Mouse (Mus musculus): ENCODE data around the gene Tm4sf5.

Tm4sf5 gene

DNA sequence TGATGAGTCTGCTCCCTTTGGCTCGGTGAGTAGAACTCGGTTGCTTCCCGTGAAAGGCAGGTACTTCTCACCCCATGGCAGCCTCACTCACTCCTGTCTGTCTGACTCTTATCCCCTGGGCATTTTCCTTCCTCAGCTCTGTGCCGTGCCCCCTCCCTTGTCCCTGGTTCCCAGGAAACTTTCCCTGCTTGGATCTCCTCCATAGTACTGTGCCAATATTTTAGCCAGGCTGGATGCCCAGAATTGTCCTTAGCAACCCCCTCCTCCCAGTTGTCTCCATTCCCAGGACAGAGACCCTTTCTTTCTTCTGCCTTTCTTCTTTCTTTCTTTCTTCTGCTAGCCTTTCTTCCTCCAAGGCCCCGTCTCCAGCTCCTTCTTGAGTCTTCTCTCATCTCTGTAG, 36.4 kb downstream of the Tm4sf5 start:
- no peak for DNase-seq (ENCODE audit: low spot score)

DNA sequence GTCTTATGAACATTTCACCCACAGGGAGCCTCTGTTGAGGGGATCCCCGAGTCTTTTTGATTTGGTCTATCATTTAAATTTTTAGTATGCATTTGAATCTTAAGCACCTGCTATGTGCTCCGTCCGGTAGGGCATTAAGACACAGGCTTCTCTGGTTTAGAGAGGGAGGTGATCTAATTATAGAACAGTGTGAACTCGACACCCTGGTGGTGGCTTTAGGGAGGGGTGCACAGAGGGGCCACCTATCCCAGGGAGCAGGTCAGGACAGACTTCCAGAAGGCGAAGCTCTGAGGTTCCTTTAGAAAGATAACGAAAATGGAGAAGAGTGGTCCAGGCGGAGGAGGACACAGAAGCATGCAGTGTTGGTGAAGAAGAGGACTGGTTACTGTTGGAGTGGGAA, 39.5 kb downstream of the Tm4sf5 start:
- no peak for DNase-seq (ENCODE audit: low spot score)

DNA sequence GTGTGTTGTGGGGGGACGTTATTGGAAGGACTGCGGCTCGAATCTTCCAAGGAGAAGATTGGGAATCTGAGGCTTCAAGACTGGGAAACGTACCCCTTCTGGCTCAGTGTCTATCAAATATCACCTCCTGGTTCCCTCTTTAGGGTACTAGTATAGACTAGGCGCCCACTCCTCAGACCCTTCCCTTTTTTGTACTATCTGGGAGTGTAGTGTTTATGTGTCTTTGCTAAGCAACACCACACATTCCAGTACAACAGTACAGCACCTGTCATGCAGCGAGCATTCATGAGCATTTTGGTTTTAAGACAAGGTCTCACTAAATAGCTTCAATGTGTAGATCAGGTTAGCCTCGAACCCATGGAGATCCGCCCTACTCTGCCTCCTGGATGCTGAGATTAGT, 46.5 kb downstream of the Tm4sf5 start:
- no peak for DNase-seq (ENCODE audit: low spot score)

- DNase-seq (ENCODE audit: low spot score), result no peak
Observed at GRCm38 (mm10) chr11:70553940-70554339, 48.9 kb downstream of the Tm4sf5 start.

- no peak for DNase-seq (ENCODE audit: low spot score)
Observed at GRCm38 (mm10) chr11:70557545-70557944, 52.5 kb downstream of the Tm4sf5 start.
